ENCODE assay signal across 8 mouse cellular contexts in genomic region chr14:50925111-50925920, GRCm38 (mm10). TPM values are rescaled to one million over a fixed set of nuclear protein-coding genes. Genes with fewer than 3 reads are reported as not detected.
DNase-seq lines count a peak whose midpoint lies in the region; ATAC-seq and TF ChIP-seq lines count a peak whose summit lies in the region.

No protein-coding gene starts in this region.

- H3K4me3 ChIP-seq in E14TG2a.4 (replicated peaks; ENCODE audit: low read length), result peak overlapping the region; percentile 90
- H3K4me3 ChIP-seq in limb, embryonic 12.5 days (replicated peaks), result peak overlapping the region; percentile 83
- H3K4me3 ChIP-seq in neural tube, embryonic 14.5 days (ENCODE audit: low read depth, low read length), result peak overlapping the region; percentile 67

- peak overlapping the region; percentile 94 for H3K27ac ChIP-seq in limb, embryonic 12.5 days
- peak overlapping the region; percentile 85 for H3K27ac ChIP-seq in neural tube, embryonic 14.5 days (ENCODE audit: low read depth, low read length)

- no peak for DNase-seq in frontal cortex, postnatal 25 days (ENCODE audit: low spot score in 2 of 2)
- DNase-seq in layer of hippocampus, adult 11-12 months (ENCODE audit: low spot score), result no peak
- DNase-seq in ovary, postnatal 36 days (ENCODE audit: low spot score), result no peak

- H3K4me1 ChIP-seq in E14TG2a.4 (replicated peaks; ENCODE audit: low read depth, low read length), result peaks cover 48% of the 10 kb centered on the region
- H3K4me1 ChIP-seq in limb, embryonic 12.5 days (replicated peaks), result peaks cover 24% of the 10 kb centered on the region
- peaks cover 19% of the 10 kb centered on the region for H3K4me1 ChIP-seq in neural tube, embryonic 14.5 days (ENCODE audit: control insufficient read depth, insufficient read depth, low read length)

- TF ChIP-seq CTCF in E14TG2a.4 (conservative IDR thresholded peaks at IDR 0.05; ENCODE audit: low read length), result no peak

- no peaks in the 10 kb centered on the region for H3K27me3 ChIP-seq in E14TG2a.4 (ENCODE audit: insufficient read depth, low read length)
- no peaks in the 10 kb centered on the region for H3K27me3 ChIP-seq in limb, embryonic 12.5 days
- H3K27me3 ChIP-seq in neural tube, embryonic 14.5 days (ENCODE audit: control insufficient read depth, insufficient read depth, low read length), result no peaks in the 10 kb centered on the region

- H3K36me3 ChIP-seq in E14TG2a.4 (ENCODE audit: insufficient read depth, low read length), result peaks cover 60% of the 10 kb centered on the region
- peaks cover 44% of the 10 kb centered on the region for H3K36me3 ChIP-seq in limb, embryonic 12.5 days
- H3K36me3 ChIP-seq in neural tube, embryonic 14.5 days (ENCODE audit: control insufficient read depth, insufficient read depth, low read length), result peaks cover 24% of the 10 kb centered on the region

- peak overlapping the region; percentile 76 for H3K4me2 ChIP-seq in limb, embryonic 12.5 days
- peak overlapping the region; percentile 87 for H3K4me2 ChIP-seq in neural tube, embryonic 14.5 days (ENCODE audit: low read depth, low read length)

- H3K9me3 ChIP-seq in E14TG2a.4 (ENCODE audit: low read length), result peaks cover 11% of the 10 kb centered on the region; the same call in 1 of the 2 replicates
- H3K9me3 ChIP-seq in limb, embryonic 12.5 days, result no peaks in the 10 kb centered on the region
- no peaks in the 10 kb centered on the region for H3K9me3 ChIP-seq in neural tube, embryonic 14.5 days (ENCODE audit: control insufficient read depth, low read length)

- H3K9ac ChIP-seq in limb, embryonic 12.5 days (replicated peaks), result peak overlapping the region; percentile 81
- peak overlapping the region; percentile 70 for H3K9ac ChIP-seq in neural tube, embryonic 14.5 days (replicated peaks; ENCODE audit: low read depth, low read length)

- 2% methylated on average over 38 of the region's 38 CpGs for WGBS in limb, embryonic 12.5 days
- WGBS in neural tube, embryonic 14.5 days, result 1% methylated on average over 38 of the region's 38 CpGs

- peak; percentile 64 for ATAC-seq in frontal cortex, adult (ENCODE audit: low TSS enrichment)
- ATAC-seq in erythroid progenitor cell, adult 5-6 weeks (replicated peaks; ENCODE audit: low FRiP score, poor library complexity, severe bottlenecking), result peak; percentile 61
- no peak for ATAC-seq in limb, embryonic 12.5 days (ENCODE audit: insufficient number of reproducible peaks, insufficient read depth, low FRiP score, low TSS enrichment, low read depth)
- ATAC-seq in neural tube, embryonic 14.5 days (ENCODE audit: low read depth), result peak; percentile 65; the same call in 1 of the 2 replicates

RNA-seq across cellular contexts. Expression of gene Apex1, which starts 0.5 kb away (rescaled TPM):
- total RNA-seq in erythroid progenitor cell, adult 5-6 weeks (2015; ENCODE audit: low replicate concordance), result 16.6 and 28.9 TPM in 2 replicates
- total RNA-seq in erythroid progenitor cell, adult 5-6 weeks (2017; ENCODE audit: low replicate concordance), result 8.3 and 13.2 TPM in 2 replicates
- 350 and 374 TPM in 2 replicates for polyA plus RNA-seq in limb, embryonic 12.5 days (2016; fragmentation: Nextera tagmentation; extraction: Ambion mirVana)
- polyA plus RNA-seq in neural tube, embryonic 14.5 days (2014; fragmentation: Nextera tagmentation; extraction: Ambion mirVana), result 166 and 180 TPM in 2 replicates

RNA-seq across cellular contexts. Expression of gene Osgep, which starts 0.6 kb away (rescaled TPM):
- total RNA-seq in erythroid progenitor cell, adult 5-6 weeks (2015; ENCODE audit: low replicate concordance), result 39.3 and 75.5 TPM in 2 replicates
- 14.8 and 16.6 TPM in 2 replicates for total RNA-seq in erythroid progenitor cell, adult 5-6 weeks (2017; ENCODE audit: low replicate concordance)
- 168 and 171 TPM in 2 replicates for polyA plus RNA-seq in limb, embryonic 12.5 days (2016; fragmentation: Nextera tagmentation; extraction: Ambion mirVana)
- polyA plus RNA-seq in neural tube, embryonic 14.5 days (2014; fragmentation: Nextera tagmentation; extraction: Ambion mirVana), result 110 TPM in 2 replicates

RNA-seq across cellular contexts. Expression of gene Pip4p1, which starts 5.3 kb away (rescaled TPM):
- total RNA-seq in erythroid progenitor cell, adult 5-6 weeks (2015; ENCODE audit: low replicate concordance), result 34.4 and 37.8 TPM in 2 replicates
- 23.5 and 28.2 TPM in 2 replicates for total RNA-seq in erythroid progenitor cell, adult 5-6 weeks (2017; ENCODE audit: low replicate concordance)
- 58.7 and 59.1 TPM in 2 replicates for polyA plus RNA-seq in limb, embryonic 12.5 days (2016; fragmentation: Nextera tagmentation; extraction: Ambion mirVana)
- 68.4 and 98.6 TPM in 2 replicates for polyA plus RNA-seq in neural tube, embryonic 14.5 days (2014; fragmentation: Nextera tagmentation; extraction: Ambion mirVana)

RNA-seq across cellular contexts. Expression of gene Pnp, which starts 5.6 kb away (rescaled TPM):
- 256 and 266 TPM in 2 replicates for total RNA-seq in erythroid progenitor cell, adult 5-6 weeks (2015; ENCODE audit: low replicate concordance)
- 218 and 252 TPM in 2 replicates for total RNA-seq in erythroid progenitor cell, adult 5-6 weeks (2017; ENCODE audit: low replicate concordance)
- polyA plus RNA-seq in limb, embryonic 12.5 days (2016; fragmentation: Nextera tagmentation; extraction: Ambion mirVana), result 61.5 and 67.2 TPM in 2 replicates
- polyA plus RNA-seq in neural tube, embryonic 14.5 days (2014; fragmentation: Nextera tagmentation; extraction: Ambion mirVana), result 15.4 and 22.8 TPM in 2 replicates

RNA-seq across cellular contexts. Expression of gene Gm49342, which starts 19.0 kb away (rescaled TPM):
- not detected in 2 replicates for total RNA-seq in erythroid progenitor cell, adult 5-6 weeks (2015; ENCODE audit: low replicate concordance)
- total RNA-seq in erythroid progenitor cell, adult 5-6 weeks (2017; ENCODE audit: low replicate concordance), result 59.7 TPM in 1 of 2 replicates, not detected in the other
- not detected in 2 replicates for polyA plus RNA-seq in limb, embryonic 12.5 days (2016; fragmentation: Nextera tagmentation; extraction: Ambion mirVana)
- not detected in 2 replicates for polyA plus RNA-seq in neural tube, embryonic 14.5 days (2014; fragmentation: Nextera tagmentation; extraction: Ambion mirVana)
